Mouse (Mus musculus): ENCODE results near the gene Apoo.

DNA sequence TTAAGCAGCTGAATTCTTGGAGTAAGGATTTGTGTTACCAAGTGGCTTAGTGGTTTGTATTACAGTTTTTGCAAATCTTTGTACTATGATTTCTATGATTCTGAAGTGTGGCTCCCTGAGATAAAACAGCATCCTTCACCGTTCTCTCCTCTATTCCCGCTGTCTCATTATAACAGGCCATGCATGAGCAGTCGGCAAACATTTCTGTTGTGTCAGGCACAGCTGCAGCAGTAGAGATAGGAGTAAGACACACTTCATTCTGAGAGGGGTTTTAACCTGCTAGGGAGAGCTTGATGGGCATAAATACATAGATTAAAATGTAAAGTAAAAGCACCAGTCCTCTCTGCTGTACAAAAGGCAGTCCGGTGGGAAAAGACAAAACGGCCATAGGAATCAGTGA, 11.8 kb downstream of the Apoo start:
- TF ChIP-seq USF1 (IDR thresholded peaks at IDR 0.05; ENCODE audit: low read depth) = no peak
- TF ChIP-seq CEBPB (IDR thresholded peaks at IDR 0.05; ENCODE audit: low read depth) = no peak
- TF ChIP-seq CTCF (IDR thresholded peaks at IDR 0.05; ENCODE audit: control insufficient read depth, insufficient read depth, insufficient read length) = no peak

Data from C2C12 (cell line).